Mouse (Mus musculus): ENCODE measurements around the gene Chd3. TPM values are rescaled to one million over a fixed set of nuclear protein-coding genes. Genes with fewer than 3 reads are reported as not detected.

Gene Chd3
- polyA plus RNA-seq, 1 experiment, result 146 TPM

GRCm38 (mm10) chr11:69368356-69369214 lies 621 bp downstream of the Chd3 start:
- H3K4me1 ChIP-seq (ENCODE audit: control insufficient read depth, insufficient read depth, insufficient read length), result peaks cover 8% of the 10 kb centered on the region; the same call in 1 of the 2 replicates
- peak overlapping the region; percentile 92 for H3K4me3 ChIP-seq (ENCODE audit: extremely low read depth, insufficient read depth, insufficient read length)
- TF ChIP-seq POLR2A (IDR thresholded peaks at IDR 0.05; ENCODE audit: low read depth, low read length), result no peak; the same call in 1 of the 2 replicates
- no peak for TF ChIP-seq CTCF (IDR thresholded peaks at IDR 0.05; ENCODE audit: extremely low read depth, insufficient read depth, insufficient read length, insufficient replicate concordance)
- no peaks in the 10 kb centered on the region for H3K27me3 ChIP-seq (ENCODE audit: control insufficient read depth, insufficient read depth, low read length)
- peaks cover 4% of the 10 kb centered on the region for H3K36me3 ChIP-seq (ENCODE audit: control insufficient read depth, insufficient read depth, low read length)
- H3K27ac ChIP-seq (ENCODE audit: insufficient read depth, low read length), result peak overlapping the region; percentile 89
- under 1% methylated on average over 82 of the region's 106 CpGs for WGBS
- peak in 1 of 2 experiments; percentile 37 for DNase-seq (ENCODE audit: low read depth in 1 of 2, low spot score in 2 of 2)

GRCm38 (mm10) chr11:69367616-69368355 lies 1.4 kb downstream of the Chd3 start:
- no peak for TF ChIP-seq CTCF (IDR thresholded peaks at IDR 0.05; ENCODE audit: extremely low read depth, insufficient read depth, insufficient read length, insufficient replicate concordance)
- no peak for TF ChIP-seq POLR2A (IDR thresholded peaks at IDR 0.05; ENCODE audit: low read depth, low read length)
- peak in 1 of 2 experiments; percentile 44 for DNase-seq (ENCODE audit: low read depth in 1 of 2, low spot score in 2 of 2)
- Histone ChIP-seq H3K27ac (ENCODE audit: insufficient read depth, low read length) (peak overlapping the region; percentile 89), H3K27me3 (ENCODE audit: control insufficient read depth, insufficient read depth, low read length) (no peaks in the 10 kb centered on the region), H3K4me1 (ENCODE audit: control insufficient read depth, insufficient read depth, insufficient read length) (peaks cover 8% of the 10 kb centered on the region; the same call in 1 of the 2 replicates), H3K36me3 (ENCODE audit: control insufficient read depth, insufficient read depth, low read length) (peaks cover 5% of the 10 kb centered on the region), H3K4me3 (ENCODE audit: extremely low read depth, insufficient read depth, insufficient read length) (peak overlapping the region; percentile 92)
- WGBS, result 2% methylated on average over 22 of the region's 22 CpGs

- H3K27me3 ChIP-seq (ENCODE audit: control insufficient read depth, insufficient read depth, low read length), result no peaks in the 10 kb centered on the region
- H3K27ac ChIP-seq (ENCODE audit: insufficient read depth, low read length), result peak overlapping the region; percentile 89
- WGBS, result under 1% methylated on average over 22 of the region's 22 CpGs
- DNase-seq (ENCODE audit: low read depth in 1 of 2, low spot score in 2 of 2), result peak in 1 of 2 experiments; percentile 22
- TF ChIP-seq CTCF (IDR thresholded peaks at IDR 0.05; ENCODE audit: extremely low read depth, insufficient read depth, insufficient read length, insufficient replicate concordance), result no peak
- peak; percentile 23; the same call in 1 of the 2 replicates for TF ChIP-seq POLR2A (IDR thresholded peaks at IDR 0.05; ENCODE audit: low read depth, low read length)
- H3K4me1 ChIP-seq (ENCODE audit: control insufficient read depth, insufficient read depth, insufficient read length), result peaks cover 8% of the 10 kb centered on the region; the same call in 1 of the 2 replicates
- peak overlapping the region; percentile 92 for H3K4me3 ChIP-seq (ENCODE audit: extremely low read depth, insufficient read depth, insufficient read length)
- H3K36me3 ChIP-seq (ENCODE audit: control insufficient read depth, insufficient read depth, low read length), result peaks cover 7% of the 10 kb centered on the region
Measured at GRCm38 (mm10) chr11:69366855-69367615, 2.2 kb downstream of the Chd3 start.

- Histone ChIP-seq H3K27ac (ENCODE audit: insufficient read depth, low read length) (peak overlapping the region; percentile 94), H3K36me3 (ENCODE audit: control insufficient read depth, insufficient read depth, low read length) (peaks cover 13% of the 10 kb centered on the region), H3K4me3 (ENCODE audit: extremely low read depth, insufficient read depth, insufficient read length) (peak overlapping the region; percentile 57), H3K27me3 (ENCODE audit: control insufficient read depth, insufficient read depth, low read length) (no peaks in the 10 kb centered on the region), H3K4me1 (ENCODE audit: control insufficient read depth, insufficient read depth, insufficient read length) (peaks cover 8% of the 10 kb centered on the region; the same call in 1 of the 2 replicates)
- peak; percentile 52; the same call in 1 of the 2 replicates for TF ChIP-seq POLR2A (IDR thresholded peaks at IDR 0.05; ENCODE audit: low read depth, low read length)
- no peak for TF ChIP-seq CTCF (IDR thresholded peaks at IDR 0.05; ENCODE audit: extremely low read depth, insufficient read depth, insufficient read length, insufficient replicate concordance)
- DNase-seq (ENCODE audit: low read depth in 1 of 2, low spot score in 2 of 2), result peak; percentile 89 to 92
- WGBS, result 2% methylated on average over 26 of the region's 26 CpGs
Measured at GRCm38 (mm10) chr11:69366157-69366854, 2.9 kb downstream of the Chd3 start.

GRCm38 (mm10) chr11:69365722-69366121 lies 3.5 kb downstream of the Chd3 start:
- H3K4me3 ChIP-seq (ENCODE audit: extremely low read depth, insufficient read depth, insufficient read length), result peak overlapping the region; percentile 57; the same call in 1 of the 2 replicates
- peaks cover 15% of the 10 kb centered on the region for H3K36me3 ChIP-seq (ENCODE audit: control insufficient read depth, insufficient read depth, low read length)
- H3K27me3 ChIP-seq (ENCODE audit: control insufficient read depth, insufficient read depth, low read length), result no peaks in the 10 kb centered on the region
- H3K4me1 ChIP-seq (ENCODE audit: control insufficient read depth, insufficient read depth, insufficient read length), result peaks cover 8% of the 10 kb centered on the region; the same call in 1 of the 2 replicates
- DNase-seq (ENCODE audit: low read depth in 1 of 2, low spot score in 2 of 2), result no peak
- WGBS, result 50% methylated on average over 6 of the region's 6 CpGs
- no peak for TF ChIP-seq POLR2A (IDR thresholded peaks at IDR 0.05; ENCODE audit: low read depth, low read length)
- no peak for TF ChIP-seq CTCF (IDR thresholded peaks at IDR 0.05; ENCODE audit: extremely low read depth, insufficient read depth, insufficient read length, insufficient replicate concordance)
- peak overlapping the region; percentile 94 for H3K27ac ChIP-seq (ENCODE audit: insufficient read depth, low read length)
